Mouse (Mus musculus): ENCODE measurements around the gene Pgap3. TPM values are rescaled to one million over a fixed set of nuclear protein-coding genes. Genes with fewer than 3 reads are reported as not detected.

The Pgap3 gene
- polyA plus RNA-seq, 1 experiment from 2014 or later, result 6.5 TPM

DNA sequence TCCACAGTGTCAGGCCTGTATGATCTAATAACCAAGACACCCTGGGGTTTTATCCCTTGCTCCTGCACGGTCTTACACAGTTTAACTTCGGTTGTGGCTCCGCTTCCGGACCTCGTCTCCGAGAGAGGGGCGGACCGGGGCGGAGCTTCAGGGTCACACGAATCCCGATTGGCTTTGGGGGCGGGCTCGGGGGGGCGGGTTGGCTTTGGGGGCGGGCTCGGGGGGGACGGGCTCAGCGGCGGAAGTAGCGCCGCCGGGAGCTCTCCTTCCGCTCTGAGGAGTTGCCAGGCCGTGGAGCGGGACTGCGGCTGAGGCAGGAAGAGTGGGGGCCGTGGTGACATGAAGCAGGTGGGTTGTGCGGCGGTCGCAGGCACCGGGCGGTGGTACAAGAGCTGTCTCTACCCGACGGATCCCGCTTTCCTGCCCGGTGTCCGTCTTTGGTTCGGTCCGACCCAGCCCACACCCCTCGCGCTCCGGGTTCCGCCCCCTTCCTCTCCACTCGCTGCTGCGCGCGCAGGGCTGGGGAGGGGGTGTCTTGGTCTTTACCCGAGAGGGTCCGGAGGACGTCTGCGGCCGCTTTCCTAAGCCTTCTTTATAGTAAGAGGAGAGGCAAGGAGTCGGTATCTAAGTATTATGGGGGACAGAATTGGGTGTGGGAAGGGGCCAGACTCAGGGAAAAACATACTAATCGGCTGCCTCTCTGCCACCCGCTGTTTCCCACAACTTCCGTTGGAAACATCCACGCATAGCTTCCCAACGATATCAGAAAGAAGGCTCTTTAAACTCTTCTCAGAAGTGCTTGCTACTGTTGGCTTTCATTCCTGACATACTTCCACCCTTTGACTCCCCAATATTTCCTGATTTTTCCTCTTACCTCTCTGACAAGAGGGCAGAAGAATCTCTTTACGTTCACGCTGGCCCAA lies 41.9 kb downstream of the Pgap3 start, which contains the start of gene Stard3:
TSS of gene Stard3 (plus strand) at position 208 of the 923 bp plus-strand sequence.
- under 1% methylated on average over 60 of the region's 60 CpGs for WGBS

DNA sequence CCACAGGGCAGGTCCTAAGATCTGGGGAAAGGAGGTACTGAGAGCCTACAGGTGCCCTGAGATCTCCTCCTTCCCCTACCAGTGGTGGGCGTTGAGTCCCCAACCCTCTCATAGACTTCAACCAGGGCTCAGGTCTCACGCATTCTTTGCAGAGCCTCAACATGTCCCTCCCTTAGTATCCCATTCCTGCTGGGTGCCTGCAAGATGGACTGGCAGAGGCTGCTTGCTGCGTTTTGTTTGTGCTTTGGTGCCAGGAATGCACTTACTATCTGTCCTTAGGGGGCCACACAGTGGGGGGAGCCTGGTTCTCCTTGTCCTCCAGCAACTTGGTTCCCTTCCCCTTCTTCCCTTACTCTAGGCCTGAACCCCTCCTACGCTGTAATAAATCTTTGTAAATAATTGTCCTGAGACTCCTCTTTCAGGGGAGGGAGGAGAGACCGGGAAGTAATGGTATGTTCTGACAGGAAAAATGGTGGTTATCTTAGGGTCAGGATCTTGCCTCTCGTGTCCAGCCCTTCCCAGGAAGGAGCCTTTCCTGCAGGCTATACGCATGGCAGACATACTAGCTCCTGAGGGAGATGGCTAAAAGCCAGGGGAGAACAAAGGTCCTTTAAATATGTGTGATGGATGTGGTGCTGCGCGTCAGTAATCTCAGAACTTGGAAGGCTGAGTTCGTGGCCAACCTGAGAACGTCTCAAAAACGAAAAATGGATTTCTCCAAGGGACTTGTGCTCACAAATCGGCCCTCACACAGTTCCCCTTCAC lies 42.7 kb downstream of the Pgap3 start:
- 12% methylated on average over 13 of the region's 13 CpGs for WGBS
- Histone ChIP-seq H3K4me3 (peak overlapping the region; percentile 78), H3K9me3 (no peaks in the 10 kb centered on the region), H3K9ac (replicated peaks) (peak overlapping the region; percentile 47), H3K4me1 (peaks cover 31% of the 10 kb centered on the region), H3K4me2 (replicated peaks) (peak overlapping the region; percentile 68), H3K27me3 (peaks cover 3% of the 10 kb centered on the region; the same call in 1 of the 2 replicates), H3K36me3 (no peaks in the 10 kb centered on the region), H3K27ac (replicated peaks) (peak overlapping the region; percentile 89)
- peak; percentile 7 for ATAC-seq (replicated peaks)

More for the DNA sequence above, 41.9 kb downstream of the Pgap3 start, which contains the start of gene Stard3:
- peak; percentile 90 for ATAC-seq (replicated peaks)
- Histone ChIP-seq H3K36me3 (no peaks in the 10 kb centered on the region), H3K4me2 (replicated peaks) (peak within 1 kb of the TSS; percentile 68), H3K4me3 (peak within 1 kb of the TSS; percentile 78), H3K9me3 (no peaks in the 10 kb centered on the region), H3K4me1 (peaks cover 31% of the 10 kb centered on the region), H3K27me3 (no peaks in the 10 kb centered on the region), H3K27ac (replicated peaks) (peak within 1 kb of the TSS; percentile 89), H3K9ac (replicated peaks) (peak within 1 kb of the TSS; percentile 70)

DNA sequence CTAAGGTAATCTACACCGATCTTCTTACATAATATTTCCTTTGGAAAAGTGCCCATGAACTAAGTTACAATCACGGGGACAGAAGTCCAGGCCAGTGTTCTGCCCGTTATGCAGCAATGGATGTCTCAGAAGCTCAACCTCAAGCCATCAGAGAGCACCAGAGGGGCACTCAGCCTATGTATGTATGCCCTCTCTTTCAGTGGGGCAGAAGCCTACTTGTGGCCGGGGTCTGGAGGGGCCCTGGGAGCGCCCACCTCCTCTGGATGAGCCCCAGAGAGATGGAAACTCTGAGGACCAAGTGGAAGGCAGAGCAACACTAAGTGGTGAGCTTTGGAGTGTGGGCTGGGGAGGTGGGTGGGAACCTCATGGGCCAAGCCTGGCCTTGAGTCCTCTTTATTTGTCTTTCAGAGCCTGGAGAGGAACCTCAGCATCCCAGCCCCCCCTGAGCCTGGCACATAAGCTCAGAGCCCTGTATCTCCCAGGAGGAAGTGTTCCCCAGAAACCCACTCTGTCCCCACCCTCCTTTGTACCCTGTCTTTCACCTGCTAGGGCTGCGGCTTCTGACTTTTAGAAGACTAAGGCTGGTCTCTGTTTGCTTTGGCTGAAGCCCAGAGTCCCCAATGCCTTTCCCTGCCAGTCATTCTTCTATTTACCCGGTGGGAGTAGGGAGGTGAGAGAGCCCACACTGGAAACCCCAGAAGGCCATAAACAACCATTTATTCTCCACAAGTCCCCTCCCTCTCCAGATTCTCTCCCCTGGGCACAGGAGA lies 43.5 kb downstream of the Pgap3 start:
- ATAC-seq (replicated peaks), result no peak
- H3K27ac ChIP-seq (replicated peaks), result 0 out of 2 replicates have a peak overlapping the region, but pooled peaks have one; percentile 89
- no peaks in the 10 kb centered on the region for H3K9me3 ChIP-seq
- H3K4me1 ChIP-seq, result peaks cover 31% of the 10 kb centered on the region
- no peak overlapping the region for H3K4me2 ChIP-seq (replicated peaks)
- no peak overlapping the region for H3K9ac ChIP-seq (replicated peaks)
- H3K4me3 ChIP-seq, result no peak overlapping the region
- peaks cover 6% of the 10 kb centered on the region; the same call in 1 of the 2 replicates for H3K27me3 ChIP-seq
- 80% methylated on average over 7 of the region's 7 CpGs for WGBS
- H3K36me3 ChIP-seq, result no peaks in the 10 kb centered on the region

DNA sequence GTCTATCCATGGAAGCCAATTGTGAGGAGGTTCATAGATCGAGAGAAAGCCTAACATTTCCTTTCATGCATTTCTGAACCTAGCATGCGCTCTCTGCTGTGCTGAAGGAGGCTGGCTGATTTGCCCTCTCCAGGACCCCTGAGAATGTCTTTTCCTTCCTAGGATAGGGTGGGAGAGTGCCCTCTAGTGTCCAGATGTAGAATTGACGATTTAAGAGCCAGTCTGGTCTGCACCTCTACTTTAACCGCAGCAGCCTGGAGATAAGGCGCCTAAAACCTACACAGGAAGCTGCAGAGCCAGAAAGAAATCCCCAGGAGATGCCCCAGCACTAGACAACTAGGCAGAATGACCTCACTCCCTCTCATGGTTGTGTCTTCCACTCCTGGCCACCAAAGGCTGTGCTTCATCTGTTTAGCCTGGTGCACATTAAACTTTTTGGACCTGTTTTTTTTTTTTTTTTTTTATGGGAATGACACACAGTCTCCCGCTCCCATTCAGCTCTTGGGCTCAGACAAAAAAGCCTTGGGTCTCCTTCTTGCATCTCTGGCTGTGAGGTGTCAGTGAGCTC lies 44.5 kb downstream of the Pgap3 start:
- no peaks in the 10 kb centered on the region for H3K9me3 ChIP-seq
- H3K9ac ChIP-seq (replicated peaks), result no peak overlapping the region
- no peak overlapping the region for H3K4me2 ChIP-seq (replicated peaks)
- no peaks in the 10 kb centered on the region for H3K36me3 ChIP-seq
- no peak for ATAC-seq (replicated peaks)
- H3K4me3 ChIP-seq, result no peak overlapping the region
- no peak overlapping the region for H3K27ac ChIP-seq (replicated peaks)
- 8% methylated on average over 6 of the region's 6 CpGs for WGBS
- H3K27me3 ChIP-seq, result peaks cover 13% of the 10 kb centered on the region
- peaks cover 28% of the 10 kb centered on the region for H3K4me1 ChIP-seq

DNA sequence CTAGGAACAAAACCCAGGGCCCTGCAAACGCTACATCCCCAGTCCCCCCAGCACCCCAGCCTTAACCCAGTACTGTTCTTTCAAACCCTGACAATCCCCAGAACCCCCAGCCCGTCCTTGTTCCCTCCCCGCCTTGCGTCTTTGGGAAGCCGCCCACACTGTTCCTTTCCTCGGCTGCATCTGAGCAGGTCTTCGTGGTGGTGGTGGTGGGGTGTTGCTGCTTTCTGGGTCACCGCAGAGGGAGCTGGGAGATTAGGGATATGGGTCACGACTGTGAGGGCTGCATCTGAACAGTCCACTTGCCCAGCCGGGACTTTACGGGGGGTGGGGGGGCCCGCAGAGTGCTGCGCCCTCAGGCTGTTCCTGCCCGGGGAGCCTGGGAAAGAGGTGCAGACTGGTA lies 45.8 kb downstream of the Pgap3 start:
- Histone ChIP-seq H3K4me1 (peaks cover 14% of the 10 kb centered on the region), H3K9ac (replicated peaks) (no peak overlapping the region), H3K36me3 (no peaks in the 10 kb centered on the region), H3K4me2 (replicated peaks) (no peak overlapping the region), H3K27me3 (peaks cover 27% of the 10 kb centered on the region), H3K9me3 (no peaks in the 10 kb centered on the region), H3K27ac (replicated peaks) (no peak overlapping the region), H3K4me3 (no peak overlapping the region)
- no peak for ATAC-seq (replicated peaks)
- whole genome bisulfite sequencing, result 64% methylated on average over 14 of the region's 14 CpGs

DNA sequence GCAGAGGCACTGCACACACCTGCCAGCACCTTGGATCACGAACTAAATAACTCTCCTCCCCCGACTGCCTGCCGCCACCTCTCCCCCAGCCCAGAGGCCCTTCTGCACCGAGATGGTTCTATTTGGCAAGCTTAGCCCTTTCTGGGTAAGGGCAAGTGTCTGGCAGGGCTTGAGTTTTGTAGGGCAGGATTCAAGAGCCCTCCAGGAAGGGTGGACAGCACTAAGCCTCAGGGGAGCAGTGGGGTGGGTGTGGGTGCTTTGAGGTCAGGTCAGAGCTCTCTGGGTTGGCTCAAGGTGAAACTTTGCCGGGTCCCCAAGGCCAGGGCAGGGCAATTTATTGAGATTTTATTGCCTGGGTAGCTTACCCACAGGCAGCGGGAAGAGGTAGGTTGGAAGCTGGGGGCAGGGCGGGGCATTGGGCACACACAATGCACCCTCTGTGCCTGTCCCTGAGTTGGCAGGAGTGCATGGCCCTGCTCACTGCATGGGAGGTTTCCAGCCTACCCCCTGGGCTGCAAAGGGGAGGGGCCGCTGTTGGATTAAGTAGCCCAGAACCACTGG lies 46.6 kb downstream of the Pgap3 start:
- Histone ChIP-seq H3K4me2 (replicated peaks) (no peak overlapping the region), H3K27ac (replicated peaks) (no peak overlapping the region), H3K27me3 (peaks cover 34% of the 10 kb centered on the region), H3K9me3 (no peaks in the 10 kb centered on the region), H3K4me1 (peaks cover 12% of the 10 kb centered on the region), H3K9ac (replicated peaks) (no peak overlapping the region), H3K36me3 (no peaks in the 10 kb centered on the region), H3K4me3 (no peak overlapping the region)
- 40% methylated on average over 8 of the region's 8 CpGs for WGBS
- ATAC-seq (replicated peaks), result no peak

DNA sequence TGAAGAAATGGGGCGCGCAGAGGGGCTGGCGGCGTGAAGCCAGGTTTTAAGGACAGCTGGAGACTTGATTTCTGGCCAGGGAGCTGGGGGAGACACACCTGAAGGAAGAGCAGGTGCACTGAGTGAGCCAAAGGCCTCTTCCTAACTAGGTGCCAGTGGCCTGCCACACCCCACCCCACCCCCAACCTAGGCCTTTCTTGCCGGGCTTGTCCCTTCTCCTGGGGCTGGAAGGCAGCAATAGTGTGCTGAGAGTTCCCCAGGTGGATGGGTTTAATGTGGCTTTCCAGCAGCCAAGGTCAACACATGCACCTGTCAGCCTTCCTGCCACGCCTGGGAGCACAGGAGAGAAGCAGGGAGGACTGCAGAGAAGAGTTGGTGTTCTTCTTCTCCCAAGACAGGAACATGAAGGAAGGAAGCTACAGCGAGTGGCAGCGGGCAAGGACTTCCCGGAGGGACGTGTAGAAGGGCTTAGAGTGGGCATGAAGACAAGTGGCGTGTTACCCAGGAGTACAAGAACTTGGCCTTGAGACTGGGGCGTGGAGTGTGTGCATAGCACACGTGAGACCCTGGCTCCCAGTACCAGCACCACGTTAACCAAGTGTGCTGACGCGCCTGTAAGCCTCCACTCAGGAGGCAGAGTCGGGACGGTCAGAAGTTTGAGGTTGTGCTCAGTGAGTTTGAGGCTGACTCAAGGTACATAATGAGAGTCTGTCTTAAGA lies 47.9 kb downstream of the Pgap3 start:
- Histone ChIP-seq H3K4me2 (replicated peaks) (no peak overlapping the region), H3K9me3 (no peaks in the 10 kb centered on the region), H3K27me3 (peaks cover 43% of the 10 kb centered on the region), H3K4me1 (peaks cover 19% of the 10 kb centered on the region), H3K4me3 (no peak overlapping the region), H3K27ac (replicated peaks) (no peak overlapping the region), H3K36me3 (no peaks in the 10 kb centered on the region), H3K9ac (replicated peaks) (no peak overlapping the region)
- WGBS, result 80% methylated on average over 18 of the region's 18 CpGs
- no peak for ATAC-seq (replicated peaks)

DNA sequence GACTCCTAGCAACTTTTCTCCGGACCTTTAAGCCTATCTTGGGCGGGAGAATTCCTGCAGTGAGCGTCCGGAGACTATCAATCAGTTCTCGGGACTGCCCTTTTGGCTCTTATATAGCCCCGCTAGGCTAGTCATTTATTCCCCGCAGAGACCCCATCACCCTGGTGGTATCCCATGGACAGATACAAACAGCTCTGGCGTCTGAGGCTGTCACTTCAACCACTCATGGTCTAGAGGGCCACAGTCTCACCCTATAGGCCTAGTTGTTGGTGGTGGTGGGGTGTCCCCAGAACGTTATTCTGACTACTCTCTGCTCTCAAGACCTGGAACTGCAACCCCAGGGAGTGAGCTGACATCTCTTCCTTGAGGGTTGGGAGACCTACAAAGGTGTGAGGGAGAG lies 51.0 kb downstream of the Pgap3 start:
- H3K9me3 ChIP-seq, result no peaks in the 10 kb centered on the region
- 8% methylated on average over 9 of the region's 9 CpGs for WGBS
- peak overlapping the region; percentile 91 for H3K4me2 ChIP-seq (replicated peaks)
- no peak for ATAC-seq (replicated peaks)
- H3K36me3 ChIP-seq, result no peaks in the 10 kb centered on the region
- H3K4me1 ChIP-seq, result peaks cover 30% of the 10 kb centered on the region
- peak overlapping the region; percentile 58 for H3K9ac ChIP-seq (replicated peaks)
- H3K4me3 ChIP-seq, result peak overlapping the region; percentile 54
- peaks cover 59% of the 10 kb centered on the region for H3K27me3 ChIP-seq
- no peak overlapping the region for H3K27ac ChIP-seq (replicated peaks)

DNA sequence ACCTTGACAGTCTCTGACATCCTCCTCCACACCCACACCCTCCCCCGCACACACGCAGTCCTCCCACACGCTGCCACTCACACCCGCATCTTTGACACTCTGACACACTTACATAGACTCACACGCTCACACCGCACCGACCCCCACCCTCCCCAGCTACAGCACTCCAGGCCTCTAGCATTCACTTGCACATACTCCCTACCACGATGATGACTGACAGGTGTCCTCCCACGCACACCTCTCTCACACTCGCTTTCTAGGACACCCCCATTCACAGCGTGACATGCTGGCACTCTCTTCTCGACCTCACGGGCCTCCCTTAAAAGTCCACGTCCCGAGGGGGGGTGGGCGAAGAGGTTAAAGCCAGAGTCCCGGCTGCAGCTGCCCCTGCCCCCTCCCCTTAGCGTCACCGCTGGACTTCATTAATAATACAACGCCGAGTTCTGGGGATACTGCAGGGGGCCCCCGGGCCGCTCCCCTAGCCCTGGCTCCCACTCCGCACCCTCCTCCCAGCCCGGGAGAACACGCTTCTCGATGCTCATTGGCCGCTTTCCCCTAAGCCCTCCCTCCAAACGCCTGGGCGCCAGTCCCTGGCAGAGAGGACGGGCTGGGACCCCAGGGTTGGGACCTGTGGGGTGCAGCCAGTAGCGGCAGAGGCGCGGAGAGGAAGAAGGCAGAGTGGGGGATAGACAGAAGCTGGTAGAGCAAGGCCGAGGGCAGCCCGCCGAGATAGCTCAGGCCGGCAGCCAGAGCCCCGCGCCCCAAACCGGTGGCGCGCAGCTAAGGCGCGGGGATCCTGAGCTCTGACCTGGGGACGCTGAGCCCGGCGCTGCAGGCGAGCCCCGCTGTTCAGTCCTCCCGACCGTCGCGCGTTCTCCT lies 52.0 kb downstream of the Pgap3 start, which contains the start of gene Ppp1r1b:
TSS of gene Ppp1r1b (plus strand) at position 322 of the 879 bp plus-strand sequence.
- Histone ChIP-seq H3K4me3 (peak within 1 kb of the TSS; percentile 54), H3K4me1 (peaks cover 30% of the 10 kb centered on the region), H3K27ac (replicated peaks) (no peak within 1 kb of the TSS), H3K9me3 (no peaks in the 10 kb centered on the region), H3K9ac (replicated peaks) (peak within 1 kb of the TSS; percentile 58), H3K27me3 (peaks cover 59% of the 10 kb centered on the region), H3K36me3 (no peaks in the 10 kb centered on the region), H3K4me2 (replicated peaks) (peak within 1 kb of the TSS; percentile 91)
- WGBS, result under 1% methylated on average over 54 of the region's 55 CpGs
- ATAC-seq (replicated peaks), result peak; percentile 78

Measured in forebrain, embryonic 15.5 days (tissue).